Mouse (Mus musculus) erythroblast, adult 5-6 weeks (primary cell): ENCODE results near the gene Otulin. TPM values are rescaled to one million over a fixed set of nuclear protein-coding genes. Genes with fewer than 3 reads are reported as not detected.
A peak's percentile ranks its signal among the peaks of the same experiment; 100 is the strongest.

Source experiments
- ATAC-seq: replicated peaks from 2 replicates; pipeline ENCODE4 v1.8.0; 2016; ENCODE audit warnings: moderate number of reproducible peaks, mild to moderate bottlenecking, moderate TSS enrichment, inconsistent platforms; ENCODE audit not compliant: poor library complexity, low FRiP score, severe bottlenecking
- total RNA-seq, 2 experiments: library from RNA; stranded (forward) in 1 of 2; stranded (reverse) in 1 of 2; fragments of 150-400 nt in 1 of 2; fragments of 200-764, 138-1000 nt in 1 of 2; gene quantifications; 2 replicates each; pipeline versions ENCODE4 v1.2.3 to v1.2.4; 2015 to 2017; ENCODE audit warnings: low replicate concordance in 2 of 2

The Otulin gene
- total RNA-seq, 2 experiments from 2014 or later = 11.8 to 52.8 TPM

GRCm38 (mm10) chr15:27586093-27586480 is 44.4 kb downstream of the Otulin start:
- no peak for ATAC-seq

GRCm38 (mm10) chr15:27585466-27586092 is 44.9 kb downstream of the Otulin start:
- ATAC-seq = no peak

- no peak for ATAC-seq
Measured at GRCm38 (mm10) chr15:27583620-27584019, 46.9 kb downstream of the Otulin start.

- ATAC-seq = peak; percentile 70
Measured at GRCm38 (mm10) chr15:27583042-27583441, 47.5 kb downstream of the Otulin start.

GRCm38 (mm10) chr15:27582428-27582827 is 48.1 kb downstream of the Otulin start:
- 0 out of 2 replicates have a peak, but pooled peaks have one; percentile 42 for ATAC-seq

GRCm38 (mm10) chr15:27581640-27582039 is 48.9 kb downstream of the Otulin start:
- no peak for ATAC-seq

- ATAC-seq = no peak
Measured at GRCm38 (mm10) chr15:27580771-27581170, 49.7 kb downstream of the Otulin start.

- ATAC-seq = no peak
Measured at GRCm38 (mm10) chr15:27579853-27580252, 50.6 kb downstream of the Otulin start.

GRCm38 (mm10) chr15:27578918-27579317 is 51.6 kb downstream of the Otulin start:
- ATAC-seq = no peak

- ATAC-seq = no peak
Measured at GRCm38 (mm10) chr15:27577915-27578780, 52.3 kb downstream of the Otulin start.

- ATAC-seq = no peak
Measured at GRCm38 (mm10) chr15:27576886-27577285, 53.6 kb downstream of the Otulin start.

- no peak for ATAC-seq
Measured at GRCm38 (mm10) chr15:27575932-27576331, 54.6 kb downstream of the Otulin start.

GRCm38 (mm10) chr15:27574992-27575781 is 55.3 kb downstream of the Otulin start:
- ATAC-seq = no peak

- ATAC-seq = no peak
Measured at GRCm38 (mm10) chr15:27571179-27571578, 59.3 kb downstream of the Otulin start.

GRCm38 (mm10) chr15:27570385-27570784 is 60.1 kb downstream of the Otulin start:
- no peak for ATAC-seq

GRCm38 (mm10) chr15:27569924-27570323 is 60.6 kb downstream of the Otulin start:
- ATAC-seq = no peak

GRCm38 (mm10) chr15:27568371-27568770 is 62.1 kb downstream of the Otulin start:
- ATAC-seq = no peak

- 0 out of 2 replicates have a peak, but pooled peaks have one; percentile 27 for ATAC-seq
Measured at GRCm38 (mm10) chr15:27567356-27567755, 63.1 kb downstream of the Otulin start.

- no peak for ATAC-seq
Measured at GRCm38 (mm10) chr15:27565626-27566185, 64.8 kb downstream of the Otulin start.
